Mouse (Mus musculus): ENCODE measurements around the gene Rcsd1. TPM values are rescaled to one million over a fixed set of nuclear protein-coding genes. Genes with fewer than 3 reads are reported as not detected.

Rcsd1 gene
- polyA plus RNA-seq, 1 experiment = 15.6 TPM

DNA sequence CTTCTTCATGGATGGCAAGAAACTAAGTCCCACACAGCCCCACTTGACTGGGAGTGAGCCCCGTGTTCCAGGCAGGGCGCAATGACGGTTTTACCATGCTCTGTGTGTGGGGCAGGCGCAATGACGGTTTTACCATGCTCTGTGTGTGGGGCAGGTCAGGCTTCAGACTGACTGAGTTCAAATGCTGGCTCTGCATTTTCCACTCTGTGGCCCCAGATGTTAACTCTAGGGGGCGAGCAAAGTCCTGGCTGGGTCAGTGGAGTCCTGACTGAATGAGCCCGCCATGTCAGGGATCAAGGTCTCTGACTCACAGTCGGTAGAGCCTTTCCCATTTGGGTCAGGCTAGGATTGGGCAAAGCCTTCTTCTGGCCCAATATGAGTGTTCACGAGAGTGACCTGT, 37.2 kb downstream of the Rcsd1 start:
- WGBS = 65% methylated on average over 9 of the region's 9 CpGs
- Histone ChIP-seq H3K27me3 (replicated peaks; ENCODE audit: control insufficient read depth, insufficient read depth, low read length) (no peaks in the 10 kb centered on the region), H3K27ac (ENCODE audit: insufficient read depth, low read depth, low read length) (no peak overlapping the region), H3K36me3 (ENCODE audit: control insufficient read depth, insufficient read depth, low read length) (no peaks in the 10 kb centered on the region), H3K4me3 (ENCODE audit: insufficient read depth, low read depth, low read length) (no peak overlapping the region), H3K4me1 (ENCODE audit: control insufficient read depth, insufficient read depth, low read length) (no peaks in the 10 kb centered on the region)
- DNase-seq = no peak
- TF ChIP-seq POLR2A (IDR thresholded peaks at IDR 0.05; ENCODE audit: low read depth, low read length) (no peak), CTCF (conservative IDR thresholded peaks at IDR 0.05; ENCODE audit: insufficient read depth, insufficient read length, low read depth, low read length) (no peak)

GRCm38 (mm10) chr1:165670056-165670455, 39.5 kb downstream of the Rcsd1 start:
- WGBS = 65% methylated on average over 6 of the region's 6 CpGs
- no peaks in the 10 kb centered on the region for H3K36me3 ChIP-seq (ENCODE audit: control insufficient read depth, insufficient read depth, low read length)
- H3K27ac ChIP-seq (ENCODE audit: insufficient read depth, low read depth, low read length) = no peak overlapping the region
- DNase-seq = no peak
- no peaks in the 10 kb centered on the region for H3K4me1 ChIP-seq (ENCODE audit: control insufficient read depth, insufficient read depth, low read length)
- H3K27me3 ChIP-seq (replicated peaks; ENCODE audit: control insufficient read depth, insufficient read depth, low read length) = no peaks in the 10 kb centered on the region
- TF ChIP-seq POLR2A (IDR thresholded peaks at IDR 0.05; ENCODE audit: low read depth, low read length) (no peak), CTCF (conservative IDR thresholded peaks at IDR 0.05; ENCODE audit: insufficient read depth, insufficient read length, low read depth, low read length) (no peak)
- H3K4me3 ChIP-seq (ENCODE audit: insufficient read depth, low read depth, low read length) = no peak overlapping the region

DNA sequence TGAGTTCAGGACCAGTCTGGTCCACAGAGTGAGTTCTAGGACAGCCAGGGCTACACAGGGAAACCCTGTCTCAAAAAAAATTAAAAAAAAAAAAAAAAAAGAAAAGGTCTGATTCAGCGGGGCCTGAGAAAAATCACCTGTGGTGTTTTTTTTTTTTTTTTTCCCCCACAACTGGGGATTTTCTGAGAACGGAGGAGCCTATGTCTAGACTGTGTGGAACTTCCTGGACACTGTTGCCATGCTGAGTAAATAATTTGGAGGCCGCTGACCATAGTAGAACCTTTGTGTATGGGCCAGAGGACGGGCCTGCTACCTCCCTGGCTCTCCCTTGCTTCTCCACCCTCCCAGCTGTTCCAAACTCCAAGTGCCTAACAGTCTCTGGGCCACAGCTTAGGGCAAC, 40.7 kb downstream of the Rcsd1 start:
- Histone ChIP-seq H3K27me3 (replicated peaks; ENCODE audit: control insufficient read depth, insufficient read depth, low read length) (no peaks in the 10 kb centered on the region), H3K4me1 (ENCODE audit: control insufficient read depth, insufficient read depth, low read length) (no peaks in the 10 kb centered on the region), H3K36me3 (ENCODE audit: control insufficient read depth, insufficient read depth, low read length) (no peaks in the 10 kb centered on the region), H3K4me3 (ENCODE audit: insufficient read depth, low read depth, low read length) (no peak overlapping the region), H3K27ac (ENCODE audit: insufficient read depth, low read depth, low read length) (no peak overlapping the region)
- DNase-seq = no peak
- WGBS = 59% methylated on average over 4 of the region's 4 CpGs
- TF ChIP-seq CTCF (conservative IDR thresholded peaks at IDR 0.05; ENCODE audit: insufficient read depth, insufficient read length, low read depth, low read length) (no peak), POLR2A (IDR thresholded peaks at IDR 0.05; ENCODE audit: low read depth, low read length) (no peak)

- Histone ChIP-seq H3K4me1 (ENCODE audit: control insufficient read depth, insufficient read depth, low read length) (no peaks in the 10 kb centered on the region), H3K27ac (ENCODE audit: insufficient read depth, low read depth, low read length) (0 out of 2 replicates have a peak overlapping the region, but pooled peaks have one; percentile 10), H3K36me3 (ENCODE audit: control insufficient read depth, insufficient read depth, low read length) (no peaks in the 10 kb centered on the region), H3K4me3 (ENCODE audit: insufficient read depth, low read depth, low read length) (no peak overlapping the region), H3K27me3 (replicated peaks; ENCODE audit: control insufficient read depth, insufficient read depth, low read length) (no peaks in the 10 kb centered on the region)
- DNase-seq = no peak
- 46% methylated on average over 13 of the region's 13 CpGs for WGBS
- TF ChIP-seq POLR2A (IDR thresholded peaks at IDR 0.05; ENCODE audit: low read depth, low read length) = no peak
These were observed 42.2 kb downstream of the Rcsd1 start for GRCm38 (mm10) chr1:165667380-165667779.

DNA sequence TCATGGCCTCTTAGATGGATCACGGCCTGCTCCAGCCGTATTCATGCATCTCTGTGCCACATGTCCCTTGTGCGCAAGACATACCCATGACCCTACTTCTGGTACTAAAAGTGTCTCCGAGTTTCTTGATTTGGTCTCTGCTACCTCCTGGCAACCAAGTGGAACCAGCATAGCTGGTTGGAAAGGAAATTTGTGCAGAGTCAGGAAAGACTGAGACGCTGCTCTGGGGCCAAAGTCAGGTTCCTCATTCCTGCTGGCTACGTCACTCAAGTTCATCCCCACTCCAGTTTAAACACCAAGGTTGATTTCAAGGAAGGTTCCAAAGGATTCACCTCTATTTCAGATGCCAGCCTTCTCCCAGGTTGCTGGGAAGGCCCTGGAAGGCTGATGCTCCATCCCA, 42.6 kb downstream of the Rcsd1 start:
- no peaks in the 10 kb centered on the region for H3K4me1 ChIP-seq (ENCODE audit: control insufficient read depth, insufficient read depth, low read length)
- no peak overlapping the region for H3K4me3 ChIP-seq (ENCODE audit: insufficient read depth, low read depth, low read length)
- TF ChIP-seq POLR2A (IDR thresholded peaks at IDR 0.05; ENCODE audit: low read depth, low read length) (no peak), CTCF (conservative IDR thresholded peaks at IDR 0.05; ENCODE audit: insufficient read depth, insufficient read length, low read depth, low read length) (no peak)
- no peaks in the 10 kb centered on the region for H3K36me3 ChIP-seq (ENCODE audit: control insufficient read depth, insufficient read depth, low read length)
- 0 out of 2 replicates have a peak overlapping the region, but pooled peaks have one; percentile 10 for H3K27ac ChIP-seq (ENCODE audit: insufficient read depth, low read depth, low read length)
- WGBS = 75% methylated on average over 6 of the region's 6 CpGs
- H3K27me3 ChIP-seq (replicated peaks; ENCODE audit: control insufficient read depth, insufficient read depth, low read length) = no peaks in the 10 kb centered on the region
- no peak for DNase-seq

DNA sequence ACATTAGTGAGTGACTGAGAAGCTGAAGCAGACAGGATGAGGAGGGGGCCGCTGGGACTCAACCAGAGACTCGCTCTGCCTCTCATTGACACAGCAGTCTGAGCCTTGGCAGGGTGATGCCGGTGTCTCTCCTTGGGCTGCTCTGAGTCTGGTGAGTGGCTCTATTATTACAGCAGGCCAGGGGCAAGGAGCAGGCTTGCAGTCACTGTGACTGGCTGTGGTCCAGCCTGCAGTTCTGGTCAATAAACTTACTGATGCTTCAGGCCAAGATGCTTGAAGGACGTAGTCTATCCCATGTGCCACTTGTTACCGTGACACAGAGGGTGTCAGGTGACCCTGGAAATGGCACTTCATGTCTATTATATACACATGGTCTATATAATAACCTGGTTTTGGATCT, 43.8 kb downstream of the Rcsd1 start:
- TF ChIP-seq POLR2A (IDR thresholded peaks at IDR 0.05; ENCODE audit: low read depth, low read length) = no peak
- no peak for TF ChIP-seq CTCF (conservative IDR thresholded peaks at IDR 0.05; ENCODE audit: insufficient read depth, insufficient read length, low read depth, low read length)
- H3K27me3 ChIP-seq (replicated peaks; ENCODE audit: control insufficient read depth, insufficient read depth, low read length) = no peaks in the 10 kb centered on the region
- DNase-seq = peak; percentile 40
- H3K4me3 ChIP-seq (ENCODE audit: insufficient read depth, low read depth, low read length) = no peak overlapping the region
- no peak overlapping the region for H3K27ac ChIP-seq (ENCODE audit: insufficient read depth, low read depth, low read length)
- 52% methylated on average over 5 of the region's 5 CpGs for WGBS
- no peaks in the 10 kb centered on the region for H3K4me1 ChIP-seq (ENCODE audit: control insufficient read depth, insufficient read depth, low read length)
- no peaks in the 10 kb centered on the region for H3K36me3 ChIP-seq (ENCODE audit: control insufficient read depth, insufficient read depth, low read length)

DNA sequence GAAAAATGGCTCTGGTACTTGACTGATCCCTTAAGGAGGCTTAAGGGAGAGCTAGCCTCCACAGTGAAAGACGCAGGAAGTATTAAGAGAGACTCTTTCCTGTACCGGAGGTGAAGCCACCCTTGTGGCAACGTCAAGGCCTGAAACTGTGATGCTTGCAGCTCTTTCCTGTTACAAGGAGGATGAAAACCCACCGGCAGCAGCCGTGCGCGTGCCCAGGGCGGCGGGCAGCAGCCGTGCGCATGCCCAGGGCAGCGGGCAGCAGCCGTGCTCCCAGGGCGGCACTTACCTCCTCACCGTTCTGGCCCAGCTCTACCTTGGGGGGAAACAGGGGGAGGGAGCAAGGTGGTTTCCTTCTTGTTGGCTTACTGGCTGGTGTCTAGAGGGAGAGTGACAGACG, 46.3 kb downstream of the Rcsd1 start:
- TF ChIP-seq POLR2A (IDR thresholded peaks at IDR 0.05; ENCODE audit: low read depth, low read length) (no peak), CTCF (conservative IDR thresholded peaks at IDR 0.05; ENCODE audit: insufficient read depth, insufficient read length, low read depth, low read length) (no peak)
- no peaks in the 10 kb centered on the region for H3K36me3 ChIP-seq (ENCODE audit: control insufficient read depth, insufficient read depth, low read length)
- 68% methylated on average over 16 of the region's 16 CpGs for whole genome bisulfite sequencing
- H3K4me1 ChIP-seq (ENCODE audit: control insufficient read depth, insufficient read depth, low read length) = no peaks in the 10 kb centered on the region
- DNase-seq = no peak
- H3K27ac ChIP-seq (ENCODE audit: insufficient read depth, low read depth, low read length) = peak overlapping the region; percentile 40; the same call in 1 of the 2 replicates
- no peak overlapping the region for H3K4me3 ChIP-seq (ENCODE audit: insufficient read depth, low read depth, low read length)
- H3K27me3 ChIP-seq (replicated peaks; ENCODE audit: control insufficient read depth, insufficient read depth, low read length) = no peaks in the 10 kb centered on the region
